Mouse (Mus musculus): ENCODE measurements around the gene Yif1b. TPM values are rescaled to one million over a fixed set of nuclear protein-coding genes. Genes with fewer than 3 reads are reported as not detected.

Gene Yif1b
- total RNA-seq, 1 experiment: 201 TPM

- H3K36me3 ChIP-seq (ENCODE audit: control insufficient read depth, insufficient read depth, low read length, poor library complexity, severe bottlenecking): peaks cover 12% of the 10 kb centered on the region; the same call in 1 of the 2 replicates
- in situ Hi-C loops (cut with MboI; ENCODE audit: low sequenced_read_pairs in 2 of 2, unreplicated experiment in 2 of 2): no loop called here
- TF ChIP-seq CHD2 (IDR thresholded peaks at IDR 0.05; ENCODE audit: low read depth, low read length): 0 out of 2 replicates have a peak, but pooled peaks have one; percentile 18
- no peak for TF ChIP-seq ZNF384 (IDR thresholded peaks at IDR 0.05; ENCODE audit: low read depth, low read length)
- no peak overlapping the region for H3K4me3 ChIP-seq (ENCODE audit: insufficient read depth in 1 of 2, low read depth in 1 of 2, low read length in 2 of 2, poor library complexity in 1 of 2, severe bottlenecking in 1 of 2)
- no peaks in the 10 kb centered on the region for H3K9me3 ChIP-seq (ENCODE audit: control insufficient read depth, insufficient read depth, low read depth, low read length)
- H3K9ac ChIP-seq (ENCODE audit: insufficient read depth, low read depth, low read length, poor library complexity, severe bottlenecking): no peak overlapping the region
- peaks cover 0 to 10% of the 10 kb centered on the region in 2 experiments; a peak in 1 of 4 replicates for H3K4me1 ChIP-seq (ENCODE audit: control insufficient read depth in 2 of 2, insufficient read depth in 2 of 2, low read length in 2 of 2, poor library complexity in 1 of 2)
- DNase-seq (ENCODE audit: low read depth, low spot score): no peak
- no peak overlapping the region for H3K27ac ChIP-seq (ENCODE audit: insufficient read depth, low read depth, low read length, poor library complexity, severe bottlenecking)
These were observed 28.8 kb downstream of the Yif1b start for GRCm38 (mm10) chr7:29266931-29267330.

GRCm38 (mm10) chr7:29270445-29270844 is 32.3 kb downstream of the Yif1b start:
- DNase-seq (ENCODE audit: low read depth, low spot score): no peak
- in situ Hi-C loops (cut with MboI; ENCODE audit: low sequenced_read_pairs in 2 of 2, unreplicated experiment in 2 of 2): no loop called here
- peaks cover 6% of the 10 kb centered on the region; the same call in 1 of the 2 replicates for H3K36me3 ChIP-seq (ENCODE audit: control insufficient read depth, insufficient read depth, low read length, poor library complexity, severe bottlenecking)
- no peak overlapping the region for H3K4me3 ChIP-seq (ENCODE audit: insufficient read depth in 1 of 2, low read depth in 1 of 2, low read length in 2 of 2, poor library complexity in 1 of 2, severe bottlenecking in 1 of 2)
- TF ChIP-seq ZC3H11A (IDR thresholded peaks at IDR 0.05; ENCODE audit: borderline replicate concordance, low read depth, low read length) (no peak), CHD2 (IDR thresholded peaks at IDR 0.05; ENCODE audit: low read depth, low read length) (no peak), HCFC1 (IDR thresholded peaks at IDR 0.05; ENCODE audit: borderline replicate concordance, insufficient read depth, low read length) (no peak), MAFK (IDR thresholded peaks at IDR 0.05; ENCODE audit: insufficient read depth, low read depth, low read length) (no peak), ZNF384 (IDR thresholded peaks at IDR 0.05; ENCODE audit: low read depth, low read length) (no peak)
- no peak overlapping the region for H3K27ac ChIP-seq (ENCODE audit: insufficient read depth, low read depth, low read length, poor library complexity, severe bottlenecking)
- peaks cover 0 to 9% of the 10 kb centered on the region in 2 experiments; a peak in 1 of 4 replicates for H3K4me1 ChIP-seq (ENCODE audit: control insufficient read depth in 2 of 2, insufficient read depth in 2 of 2, low read length in 2 of 2, poor library complexity in 1 of 2)
- H3K9me3 ChIP-seq (ENCODE audit: control insufficient read depth, insufficient read depth, low read depth, low read length): no peaks in the 10 kb centered on the region
- no peak overlapping the region for H3K9ac ChIP-seq (ENCODE audit: insufficient read depth, low read depth, low read length, poor library complexity, severe bottlenecking)

GRCm38 (mm10) chr7:29271687-29272465 is 33.7 kb downstream of the Yif1b start:
- peaks cover 5% of the 10 kb centered on the region; the same call in 1 of the 2 replicates for H3K36me3 ChIP-seq (ENCODE audit: control insufficient read depth, insufficient read depth, low read length, poor library complexity, severe bottlenecking)
- DNase-seq (ENCODE audit: low read depth, low spot score): no peak
- H3K9ac ChIP-seq (ENCODE audit: insufficient read depth, low read depth, low read length, poor library complexity, severe bottlenecking): peak overlapping the region; percentile 31; the same call in 1 of the 2 replicates
- no peak overlapping the region for H3K4me3 ChIP-seq (ENCODE audit: insufficient read depth in 1 of 2, low read depth in 1 of 2, low read length in 2 of 2, poor library complexity in 1 of 2, severe bottlenecking in 1 of 2)
- H3K27ac ChIP-seq (ENCODE audit: insufficient read depth, low read depth, low read length, poor library complexity, severe bottlenecking): no peak overlapping the region
- in situ Hi-C loops (cut with MboI; ENCODE audit: low sequenced_read_pairs in 2 of 2, unreplicated experiment in 2 of 2): no loop called here
- TF ChIP-seq HCFC1 (IDR thresholded peaks at IDR 0.05; ENCODE audit: borderline replicate concordance, insufficient read depth, low read length): no peak
- TF ChIP-seq ZNF384 (IDR thresholded peaks at IDR 0.05; ENCODE audit: low read depth, low read length): no peak
- no peak for TF ChIP-seq ZC3H11A (IDR thresholded peaks at IDR 0.05; ENCODE audit: borderline replicate concordance, low read depth, low read length)
- TF ChIP-seq MAFK (IDR thresholded peaks at IDR 0.05; ENCODE audit: insufficient read depth, low read depth, low read length): no peak
- TF ChIP-seq CHD2 (IDR thresholded peaks at IDR 0.05; ENCODE audit: low read depth, low read length): no peak
- peaks cover 0 to 10% of the 10 kb centered on the region in 2 experiments; a peak in 1 of 4 replicates for H3K4me1 ChIP-seq (ENCODE audit: control insufficient read depth in 2 of 2, insufficient read depth in 2 of 2, low read length in 2 of 2, poor library complexity in 1 of 2)
- H3K9me3 ChIP-seq (ENCODE audit: control insufficient read depth, insufficient read depth, low read depth, low read length): no peaks in the 10 kb centered on the region

- Histone ChIP-seq H3K9ac (ENCODE audit: insufficient read depth, low read depth, low read length, poor library complexity, severe bottlenecking) (no peak overlapping the region), H3K4me1 (ENCODE audit: control insufficient read depth in 2 of 2, insufficient read depth in 2 of 2, low read length in 2 of 2, poor library complexity in 1 of 2) (peaks cover 0 to 17% of the 10 kb centered on the region in 2 experiments; a peak in 1 of 4 replicates), H3K4me3 (ENCODE audit: insufficient read depth in 1 of 2, low read depth in 1 of 2, low read length in 2 of 2, poor library complexity in 1 of 2, severe bottlenecking in 1 of 2) (no peak overlapping the region), H3K27ac (ENCODE audit: insufficient read depth, low read depth, low read length, poor library complexity, severe bottlenecking) (no peak overlapping the region), H3K9me3 (ENCODE audit: control insufficient read depth, insufficient read depth, low read depth, low read length) (no peaks in the 10 kb centered on the region), H3K36me3 (ENCODE audit: control insufficient read depth, insufficient read depth, low read length, poor library complexity, severe bottlenecking) (peaks cover 12% of the 10 kb centered on the region; the same call in 1 of the 2 replicates)
- no peak for TF ChIP-seq HCFC1 (IDR thresholded peaks at IDR 0.05; ENCODE audit: borderline replicate concordance, insufficient read depth, low read length)
- no peak for TF ChIP-seq MAFK (IDR thresholded peaks at IDR 0.05; ENCODE audit: insufficient read depth, low read depth, low read length)
- TF ChIP-seq CHD2 (IDR thresholded peaks at IDR 0.05; ENCODE audit: low read depth, low read length): no peak
- no peak for TF ChIP-seq ZC3H11A (IDR thresholded peaks at IDR 0.05; ENCODE audit: borderline replicate concordance, low read depth, low read length)
- no peak for TF ChIP-seq ZNF384 (IDR thresholded peaks at IDR 0.05; ENCODE audit: low read depth, low read length)
- in situ Hi-C loops (cut with MboI; ENCODE audit: low sequenced_read_pairs in 2 of 2, unreplicated experiment in 2 of 2): no loop called here
- no peak for DNase-seq (ENCODE audit: low read depth, low spot score)
These were observed 38.6 kb downstream of the Yif1b start for GRCm38 (mm10) chr7:29276715-29277114.

Measured in ES-E14 (cell line).